Mouse (Mus musculus) lung, postnatal 0 days (tissue): ENCODE results near the gene Npr1. TPM values are rescaled to one million over a fixed set of nuclear protein-coding genes. Genes with fewer than 3 reads are reported as not detected.
A peak's percentile ranks its signal among the peaks of the same experiment; 100 is the strongest.

Experiments
- ATAC-seq: fragments of 200-750 bp; cut with Nextera tagmentation; 2 replicates; pipeline ENCODE4 v1.8.0; 2017; ENCODE audit warnings: moderate library complexity
- DNase-seq: peaks from one replicate; pipeline ENCODE4 v3.0.0-alpha.2; 2016; ENCODE audit warnings: low spot score
- H3K27ac ChIP-seq: fragments of 300-500 bp; sonication (generic); 2 replicates; pipeline ENCODE4 v1.5.1; 2014; ENCODE audit warnings: antibody characterized with exemption, mild to moderate bottlenecking, low read length, mixed read lengths
- H3K27me3 ChIP-seq: fragments of 300-500 bp; sonication (generic); replicated peaks from 2 replicates; pipeline ENCODE4 v1.6.1; 2014; ENCODE audit warnings: low read length, mixed read lengths; ENCODE audit not compliant: insufficient read depth
- H3K36me3 ChIP-seq: fragments of 300-500 bp; sonication (generic); 2 replicates; pipeline ENCODE4 v1.6.1; 2014; ENCODE audit warnings: low read length, mixed read lengths; ENCODE audit not compliant: insufficient read depth
- H3K4me1 ChIP-seq: fragments of 300-500 bp; sonication (generic); 2 replicates; pipeline ENCODE4 v1.6.1; 2014; ENCODE audit warnings: antibody characterized with exemption, low read depth, low read length, mixed read lengths; ENCODE audit not compliant: insufficient read depth
- H3K4me2 ChIP-seq: fragments of 300-500 bp; sonication (generic); replicated peaks from 2 replicates; pipeline ENCODE4 v1.6.1; 2014; ENCODE audit warnings: low read depth, mild to moderate bottlenecking, low read length, moderate library complexity, mixed read lengths
- H3K4me3 ChIP-seq: fragments of 300-500 bp; sonication (generic); 2 replicates; pipeline ENCODE4 v1.5.1; 2014; ENCODE audit warnings: low read depth, low read length
- H3K9ac ChIP-seq: fragments of 300-500 bp; sonication (generic); replicated peaks from 2 replicates; pipeline ENCODE4 v1.6.1; 2014; ENCODE audit warnings: low read depth, mild to moderate bottlenecking
- H3K9me3 ChIP-seq: fragments of 300-500 bp; sonication (generic); 2 replicates; pipeline ENCODE4 v1.6.1; 2016; ENCODE audit warnings: low read length, mixed read lengths
- CTCF ChIP-seq: IDR thresholded peaks from 2 replicates; pipeline ENCODE4 v1.5.1; 2016; ENCODE audit warnings: antibody characterized with exemption, mild to moderate bottlenecking
- EP300 ChIP-seq: IDR thresholded peaks from 2 replicates; pipeline ENCODE4 v1.6.1; 2016; ENCODE audit warnings: antibody characterized with exemption, mild to moderate bottlenecking, control low read depth
- WGBS: fragments of 180-500 bp; shearing (Covaris S2); extraction: QIAGEN DNeasy Blood & Tissue Kit; methylation state at CpG from one replicate; pipeline ENCODE4 v1.1.7; 2014; 5-methylcytosine and 5-hydroxymethylcytosine counted together
- polyA plus RNA-seq: library from polyadenylated mRNA; unstranded; fragments of >200 nt; fragmentation: Nextera tagmentation; extraction: Ambion mirVana; gene quantifications from 2 replicates; pipeline ENCODE4 v1.2.1, GENCODE M21; 2015

Npr1 gene
- polyA plus RNA-seq, 1 experiment from 2014 or later: 30.0 TPM

DNA sequence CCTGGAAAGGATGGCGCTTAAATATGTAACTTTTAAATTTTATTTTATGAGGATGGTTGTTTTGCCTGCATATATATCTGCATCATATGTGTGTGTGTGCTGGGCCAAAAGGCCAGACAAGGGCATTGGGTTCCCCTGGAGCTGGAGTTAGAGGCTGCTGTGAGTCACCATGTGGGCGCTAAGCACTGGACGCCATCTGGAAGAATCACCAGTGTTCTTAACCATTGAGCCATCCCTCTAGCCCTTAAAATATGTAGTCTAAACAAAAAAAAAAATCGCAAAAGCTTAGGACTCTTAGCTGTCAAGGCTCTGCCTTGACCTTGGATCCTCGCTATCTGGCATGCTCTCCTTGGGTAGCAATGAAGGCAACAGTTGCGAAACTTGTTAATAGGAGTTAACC is 22.9 kb upstream of the Npr1 start:
- Histone ChIP-seq H3K27me3 (no peaks in the 10 kb centered on the region), H3K4me2 (no peak overlapping the region), H3K36me3 (peaks cover 11% of the 10 kb centered on the region; the same call in 1 of the 2 replicates), H3K9me3 (no peaks in the 10 kb centered on the region), H3K27ac (no peak overlapping the region), H3K4me3 (no peak overlapping the region), H3K9ac (no peak overlapping the region), H3K4me1 (0 out of 2 replicates have a peak, but pooled peaks cover 4% of the 10 kb centered on the region)
- ATAC-seq (no peak), DNase-seq (no peak)
- 72% methylated on average over 6 of the region's 6 CpGs for WGBS
- TF ChIP-seq EP300: no peak
- TF ChIP-seq CTCF: no peak

DNA sequence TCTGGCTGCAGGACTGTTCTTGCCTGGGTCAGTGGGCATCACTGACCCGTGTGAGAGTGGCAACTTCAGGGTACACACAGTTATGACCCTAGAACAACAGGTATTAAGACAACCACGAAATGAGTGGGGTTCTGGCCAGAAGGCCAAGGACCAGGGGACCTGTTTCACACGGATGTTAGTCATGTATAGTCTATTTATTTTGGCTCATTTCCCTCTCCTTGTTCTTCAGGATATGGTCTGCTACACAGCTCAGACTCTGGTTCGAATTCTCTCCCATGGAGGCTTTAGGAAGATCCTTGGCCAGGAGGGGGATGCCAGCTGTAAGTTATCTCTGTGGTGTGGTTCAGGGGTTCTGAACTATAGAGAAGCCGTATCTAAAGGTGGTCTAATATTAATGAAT is 21.3 kb upstream of the Npr1 start:
- peaks cover 11% of the 10 kb centered on the region; the same call in 1 of the 2 replicates for H3K36me3 ChIP-seq
- no peaks in the 10 kb centered on the region for H3K27me3 ChIP-seq
- no peak overlapping the region for H3K4me2 ChIP-seq
- H3K27ac ChIP-seq: 0 out of 2 replicates have a peak overlapping the region, but pooled peaks have one; percentile 14
- no peak overlapping the region for H3K9ac ChIP-seq
- H3K4me1 ChIP-seq: 0 out of 2 replicates have a peak, but pooled peaks cover 4% of the 10 kb centered on the region
- no peaks in the 10 kb centered on the region for H3K9me3 ChIP-seq
- ATAC-seq (no peak), DNase-seq (peak; percentile 55)
- H3K4me3 ChIP-seq: no peak overlapping the region
- TF ChIP-seq EP300: no peak
- TF ChIP-seq CTCF: no peak
- 53% methylated on average over 5 of the region's 5 CpGs for WGBS

DNA sequence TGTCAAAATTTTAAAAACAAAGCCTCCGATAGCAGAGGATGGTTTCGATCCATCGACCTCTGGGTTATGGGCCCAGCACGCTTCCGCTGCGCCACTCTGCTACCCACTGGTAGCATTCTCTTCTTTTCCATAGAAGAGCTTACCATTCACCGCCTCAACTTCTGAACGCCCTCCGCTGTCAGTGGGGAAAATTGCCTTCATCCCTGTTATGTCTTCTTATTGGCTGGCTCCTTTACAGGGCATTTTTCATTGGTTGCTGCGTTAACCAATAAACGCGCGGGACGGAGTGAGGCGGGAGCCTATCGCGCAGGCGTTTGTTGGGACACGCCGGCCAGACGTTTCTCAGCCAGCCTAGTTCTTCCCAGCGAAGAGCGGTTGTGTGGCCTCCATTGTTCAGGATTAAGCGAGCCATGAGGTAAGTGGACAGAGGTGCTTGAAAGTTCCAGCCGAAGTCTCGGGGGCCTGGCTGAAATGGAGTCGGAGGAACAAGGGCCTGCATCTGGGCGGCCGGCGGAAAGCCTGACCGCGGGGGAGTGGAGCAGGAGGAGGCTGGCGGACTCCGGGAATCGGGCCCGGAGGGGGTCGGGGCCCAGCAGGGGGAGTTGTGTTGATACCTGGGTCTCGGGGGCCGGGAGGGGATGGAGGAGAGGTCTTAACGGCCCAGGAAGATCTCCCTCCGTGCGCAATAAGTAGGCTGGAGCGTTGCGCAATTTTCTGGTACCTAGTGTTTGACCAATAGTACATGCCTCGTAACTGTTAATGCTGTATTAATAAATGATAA is 10.4 kb upstream of the Npr1 start, which contains the start of gene Ilf2:
Ilf2 (plus strand) TSS at position 296 of the 781 bp plus-strand sequence.
- no peaks in the 10 kb centered on the region for H3K9me3 ChIP-seq
- peak within 1 kb of the TSS; percentile 93 for H3K27ac ChIP-seq
- peak; percentile 82 for TF ChIP-seq EP300
- peak; percentile 79 for TF ChIP-seq CTCF
- no peaks in the 10 kb centered on the region for H3K36me3 ChIP-seq
- peak within 1 kb of the TSS; percentile 86 for H3K4me3 ChIP-seq
- DNase-seq (peak; percentile 99), ATAC-seq (peak; percentile 99)
- H3K4me2 ChIP-seq: peak within 1 kb of the TSS; percentile 67
- peak within 1 kb of the TSS; percentile 85 for H3K9ac ChIP-seq
- H3K4me1 ChIP-seq: no peaks in the 10 kb centered on the region; the same call in 1 of the 2 replicates
- H3K27me3 ChIP-seq: no peaks in the 10 kb centered on the region
- WGBS: under 1% methylated on average over 45 of the region's 45 CpGs

DNA sequence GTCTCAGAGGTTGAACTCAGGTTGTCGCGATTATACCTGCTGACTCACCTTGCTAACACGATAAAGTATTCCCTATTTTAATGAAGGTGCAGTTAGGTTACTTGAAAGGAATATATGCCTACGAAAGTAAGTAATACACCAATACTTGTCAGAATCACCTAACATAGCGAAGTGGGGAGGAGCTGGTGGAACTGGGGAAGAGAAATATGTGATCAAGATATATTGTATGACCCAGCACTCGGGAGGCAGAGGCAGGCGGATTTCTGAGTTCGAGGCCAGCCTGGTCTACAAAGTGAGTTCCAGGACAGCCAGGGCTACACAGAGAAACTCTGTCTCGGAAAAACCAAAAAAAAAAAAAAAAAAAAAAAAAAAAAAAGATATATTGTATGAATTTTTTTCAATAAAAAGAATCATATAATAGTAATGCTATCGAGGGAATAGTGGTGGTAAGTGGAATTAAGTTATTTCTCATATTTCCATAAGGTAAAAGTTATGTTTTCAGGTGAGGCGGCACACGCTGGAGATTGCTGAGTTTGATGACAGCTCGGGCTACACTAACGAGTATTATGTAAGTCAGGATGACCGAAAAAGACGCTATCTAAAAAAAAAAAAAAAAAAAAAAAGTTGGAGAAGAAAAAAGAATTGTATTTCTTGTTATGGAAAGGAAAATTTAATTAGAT is 9.6 kb upstream of the Npr1 start:
- H3K4me1 ChIP-seq: no peaks in the 10 kb centered on the region; the same call in 1 of the 2 replicates
- TF ChIP-seq CTCF (no peak), EP300 (no peak)
- no peak overlapping the region for H3K4me3 ChIP-seq
- ATAC-seq (no peak), DNase-seq (no peak)
- peak overlapping the region; percentile 35; the same call in 1 of the 2 replicates for H3K4me2 ChIP-seq
- H3K27me3 ChIP-seq: no peaks in the 10 kb centered on the region
- no peak overlapping the region for H3K9ac ChIP-seq
- no peaks in the 10 kb centered on the region for H3K36me3 ChIP-seq
- H3K9me3 ChIP-seq: no peaks in the 10 kb centered on the region
- H3K27ac ChIP-seq: no peak overlapping the region
- 38% methylated on average over 15 of the region's 16 CpGs for WGBS

DNA sequence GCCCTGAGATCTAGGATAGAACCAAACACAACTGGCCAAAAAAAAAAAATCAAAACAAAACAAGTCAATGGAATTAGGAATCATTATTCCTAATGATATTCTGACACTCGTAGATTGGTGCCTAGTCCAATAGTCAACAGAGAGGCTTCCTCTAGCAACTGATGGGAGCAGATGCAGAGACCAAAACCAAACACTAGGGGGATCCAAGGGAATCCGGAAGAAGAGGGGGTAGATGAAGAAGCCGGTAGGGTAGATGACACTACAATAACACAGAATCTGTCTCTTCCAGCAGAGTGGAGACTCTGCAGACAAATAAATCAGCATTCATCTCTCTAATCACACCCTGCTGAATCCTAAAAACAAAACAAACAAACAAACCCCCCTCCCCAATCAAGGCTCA is 6.5 kb upstream of the Npr1 start:
- Histone ChIP-seq H3K4me3 (no peak overlapping the region), H3K27me3 (no peaks in the 10 kb centered on the region), H3K9me3 (no peaks in the 10 kb centered on the region), H3K4me2 (no peak overlapping the region), H3K4me1 (no peaks in the 10 kb centered on the region; the same call in 1 of the 2 replicates), H3K27ac (no peak overlapping the region), H3K9ac (no peak overlapping the region), H3K36me3 (no peaks in the 10 kb centered on the region)
- DNase-seq (peak; percentile 64), ATAC-seq (no peak)
- 24% methylated on average over 3 of the region's 3 CpGs for WGBS
- TF ChIP-seq EP300 (no peak), CTCF (peak; percentile 74)

DNA sequence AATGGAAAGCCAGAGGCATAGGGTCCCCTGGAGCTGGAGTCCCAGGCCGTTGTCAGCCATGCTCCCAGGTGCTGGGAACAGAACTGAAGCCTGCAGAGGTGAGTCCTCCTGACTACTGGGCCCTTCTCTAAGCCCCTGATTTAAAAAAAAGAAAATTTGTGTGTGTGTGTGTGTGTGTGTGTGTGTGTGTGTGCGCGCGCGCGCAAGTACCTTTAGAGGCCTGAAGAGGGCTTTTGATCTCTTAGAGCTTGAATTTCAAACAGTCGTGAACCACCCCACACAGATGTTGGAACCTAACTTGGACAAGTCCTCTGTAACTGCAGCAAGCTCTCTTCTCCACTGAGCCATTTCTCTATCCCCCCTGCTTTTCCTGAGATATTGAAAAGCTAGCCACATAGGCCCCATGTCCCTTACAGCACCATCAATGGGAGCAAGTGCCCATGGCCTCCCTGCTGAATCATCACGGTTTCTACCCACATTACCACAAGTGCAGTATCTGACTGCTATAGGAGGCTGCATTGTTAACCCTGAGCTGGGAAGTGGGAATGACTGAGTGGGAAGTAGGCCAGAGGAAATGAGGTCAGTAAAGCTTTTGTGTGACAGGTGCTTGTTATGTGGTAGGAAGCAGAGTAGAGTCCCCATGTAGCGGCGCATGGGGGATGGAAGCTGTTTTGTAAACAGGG is 2.1 kb upstream of the Npr1 start:
- WGBS: 85% methylated on average over 10 of the region's 10 CpGs
- DNase-seq (no peak), ATAC-seq (no peak)
- TF ChIP-seq CTCF (no peak), EP300 (no peak)
- H3K4me2 ChIP-seq: no peak overlapping the region
- no peak overlapping the region for H3K27ac ChIP-seq
- H3K27me3 ChIP-seq: no peaks in the 10 kb centered on the region
- no peaks in the 10 kb centered on the region for H3K9me3 ChIP-seq
- no peak overlapping the region for H3K9ac ChIP-seq
- H3K4me3 ChIP-seq: no peak overlapping the region
- H3K36me3 ChIP-seq: no peaks in the 10 kb centered on the region
- no peaks in the 10 kb centered on the region; the same call in 1 of the 2 replicates for H3K4me1 ChIP-seq
